Mouse (Mus musculus): ENCODE results near the gene Rpl37. TPM values are rescaled to one million over a fixed set of nuclear protein-coding genes. Genes with fewer than 3 reads are reported as not detected.
A peak's percentile ranks its signal among the peaks of the same experiment; 100 is the strongest.

Gene Rpl37
- polyA plus RNA-seq, 1 experiment from 2014 or later, result 702 TPM

GRCm38 (mm10) chr15:5142714-5143113, 26.3 kb downstream of the Rpl37 start:
- Histone ChIP-seq H3K36me3 (ENCODE audit: control insufficient read depth, insufficient read depth, low read length) (no peaks in the 10 kb centered on the region), H3K9me3 (ENCODE audit: control insufficient read depth, low read length) (no peaks in the 10 kb centered on the region), H3K4me3 (ENCODE audit: low read length) (no peak overlapping the region), H3K4me2 (replicated peaks; ENCODE audit: low read depth, low read length) (peak overlapping the region; percentile 75), H3K27ac (ENCODE audit: low read depth, low read length) (no peak overlapping the region), H3K27me3 (ENCODE audit: control insufficient read depth, insufficient read depth, low read length) (no peaks in the 10 kb centered on the region), H3K4me1 (ENCODE audit: control insufficient read depth, insufficient read depth, low read length) (peaks cover 13% of the 10 kb centered on the region), H3K9ac (ENCODE audit: low read depth, low read length) (no peak overlapping the region)
- ATAC-seq (ENCODE audit: low FRiP score, low TSS enrichment), result no peak
- 77% methylated on average over 5 of the region's 5 CpGs for WGBS

- no peaks in the 10 kb centered on the region for H3K36me3 ChIP-seq (ENCODE audit: control insufficient read depth, insufficient read depth, low read length)
- under 1% methylated on average over 59 of the region's 80 CpGs for WGBS
- no peaks in the 10 kb centered on the region for H3K27me3 ChIP-seq (ENCODE audit: control insufficient read depth, insufficient read depth, low read length)
- H3K9me3 ChIP-seq (ENCODE audit: control insufficient read depth, low read length), result no peaks in the 10 kb centered on the region
- peak within 1 kb of the TSS; percentile 87 for H3K27ac ChIP-seq (ENCODE audit: low read depth, low read length)
- peak within 1 kb of the TSS; percentile 91 for H3K4me3 ChIP-seq (ENCODE audit: low read length)
- peak within 1 kb of the TSS; percentile 75 for H3K4me2 ChIP-seq (replicated peaks; ENCODE audit: low read depth, low read length)
- ATAC-seq (ENCODE audit: low FRiP score, low TSS enrichment), result peak; percentile 92
- peaks cover 15% of the 10 kb centered on the region for H3K4me1 ChIP-seq (ENCODE audit: control insufficient read depth, insufficient read depth, low read length)
- peak within 1 kb of the TSS; percentile 88 for H3K9ac ChIP-seq (ENCODE audit: low read depth, low read length)
These were observed 27.0 kb downstream of the Rpl37 start, which contains the start of gene Prkaa1 for GRCm38 (mm10) chr15:5143361-5144020. Gene Prkaa1 (plus strand): TSS chr15:5143861.

GRCm38 (mm10) chr15:5144021-5144778, 27.8 kb downstream of the Rpl37 start:
- Histone ChIP-seq H3K9me3 (ENCODE audit: control insufficient read depth, low read length) (no peaks in the 10 kb centered on the region), H3K36me3 (ENCODE audit: control insufficient read depth, insufficient read depth, low read length) (no peaks in the 10 kb centered on the region), H3K4me3 (ENCODE audit: low read length) (peak overlapping the region; percentile 91), H3K4me2 (replicated peaks; ENCODE audit: low read depth, low read length) (peak overlapping the region; percentile 75), H3K27ac (ENCODE audit: low read depth, low read length) (peak overlapping the region; percentile 87), H3K9ac (ENCODE audit: low read depth, low read length) (peak overlapping the region; percentile 88), H3K27me3 (ENCODE audit: control insufficient read depth, insufficient read depth, low read length) (no peaks in the 10 kb centered on the region), H3K4me1 (ENCODE audit: control insufficient read depth, insufficient read depth, low read length) (peaks cover 22% of the 10 kb centered on the region)
- 3% methylated on average over 51 of the region's 61 CpGs for WGBS
- peak; percentile 93 for ATAC-seq (ENCODE audit: low FRiP score, low TSS enrichment)

GRCm38 (mm10) chr15:5145196-5145945, 28.9 kb downstream of the Rpl37 start:
- peaks cover 27% of the 10 kb centered on the region for H3K4me1 ChIP-seq (ENCODE audit: control insufficient read depth, insufficient read depth, low read length)
- no peak overlapping the region for H3K9ac ChIP-seq (ENCODE audit: low read depth, low read length)
- H3K27ac ChIP-seq (ENCODE audit: low read depth, low read length), result no peak overlapping the region
- no peaks in the 10 kb centered on the region for H3K9me3 ChIP-seq (ENCODE audit: control insufficient read depth, low read length)
- ATAC-seq (ENCODE audit: low FRiP score, low TSS enrichment), result no peak
- H3K36me3 ChIP-seq (ENCODE audit: control insufficient read depth, insufficient read depth, low read length), result no peaks in the 10 kb centered on the region
- H3K27me3 ChIP-seq (ENCODE audit: control insufficient read depth, insufficient read depth, low read length), result no peaks in the 10 kb centered on the region
- H3K4me3 ChIP-seq (ENCODE audit: low read length), result peak overlapping the region; percentile 91
- WGBS, result 30% methylated on average over 9 of the region's 9 CpGs
- peak overlapping the region; percentile 75 for H3K4me2 ChIP-seq (replicated peaks; ENCODE audit: low read depth, low read length)

GRCm38 (mm10) chr15:5149187-5149586, 32.7 kb downstream of the Rpl37 start:
- Histone ChIP-seq H3K9me3 (ENCODE audit: control insufficient read depth, low read length) (no peaks in the 10 kb centered on the region), H3K9ac (ENCODE audit: low read depth, low read length) (no peak overlapping the region), H3K4me2 (replicated peaks; ENCODE audit: low read depth, low read length) (no peak overlapping the region), H3K4me3 (ENCODE audit: low read length) (no peak overlapping the region), H3K4me1 (ENCODE audit: control insufficient read depth, insufficient read depth, low read length) (peaks cover 29% of the 10 kb centered on the region), H3K36me3 (ENCODE audit: control insufficient read depth, insufficient read depth, low read length) (no peaks in the 10 kb centered on the region), H3K27me3 (ENCODE audit: control insufficient read depth, insufficient read depth, low read length) (no peaks in the 10 kb centered on the region), H3K27ac (ENCODE audit: low read depth, low read length) (no peak overlapping the region)
- ATAC-seq (ENCODE audit: low FRiP score, low TSS enrichment), result no peak
- WGBS, result 44% methylated on average over 4 of the region's 4 CpGs

GRCm38 (mm10) chr15:5152171-5152570, 35.7 kb downstream of the Rpl37 start:
- Histone ChIP-seq H3K4me2 (replicated peaks; ENCODE audit: low read depth, low read length) (no peak overlapping the region), H3K27me3 (ENCODE audit: control insufficient read depth, insufficient read depth, low read length) (no peaks in the 10 kb centered on the region), H3K4me3 (ENCODE audit: low read length) (no peak overlapping the region), H3K27ac (ENCODE audit: low read depth, low read length) (no peak overlapping the region), H3K4me1 (ENCODE audit: control insufficient read depth, insufficient read depth, low read length) (peaks cover 29% of the 10 kb centered on the region), H3K36me3 (ENCODE audit: control insufficient read depth, insufficient read depth, low read length) (no peaks in the 10 kb centered on the region), H3K9ac (ENCODE audit: low read depth, low read length) (no peak overlapping the region), H3K9me3 (ENCODE audit: control insufficient read depth, low read length) (no peaks in the 10 kb centered on the region)
- ATAC-seq (ENCODE audit: low FRiP score, low TSS enrichment), result no peak
- 92% methylated on average over 6 of the region's 6 CpGs for WGBS

GRCm38 (mm10) chr15:5154621-5155020, 38.2 kb downstream of the Rpl37 start:
- Histone ChIP-seq H3K4me2 (replicated peaks; ENCODE audit: low read depth, low read length) (no peak overlapping the region), H3K4me1 (ENCODE audit: control insufficient read depth, insufficient read depth, low read length) (peaks cover 15% of the 10 kb centered on the region), H3K9ac (ENCODE audit: low read depth, low read length) (no peak overlapping the region), H3K27me3 (ENCODE audit: control insufficient read depth, insufficient read depth, low read length) (no peaks in the 10 kb centered on the region), H3K9me3 (ENCODE audit: control insufficient read depth, low read length) (no peaks in the 10 kb centered on the region), H3K36me3 (ENCODE audit: control insufficient read depth, insufficient read depth, low read length) (no peaks in the 10 kb centered on the region), H3K4me3 (ENCODE audit: low read length) (no peak overlapping the region), H3K27ac (ENCODE audit: low read depth, low read length) (no peak overlapping the region)
- no peak for ATAC-seq (ENCODE audit: low FRiP score, low TSS enrichment)
- WGBS, result 66% methylated on average over 9 of the region's 9 CpGs

- H3K4me2 ChIP-seq (replicated peaks; ENCODE audit: low read depth, low read length), result no peak overlapping the region
- WGBS, result 65% methylated on average over 5 of the region's 5 CpGs
- H3K36me3 ChIP-seq (ENCODE audit: control insufficient read depth, insufficient read depth, low read length), result no peaks in the 10 kb centered on the region
- H3K27ac ChIP-seq (ENCODE audit: low read depth, low read length), result no peak overlapping the region
- no peaks in the 10 kb centered on the region for H3K9me3 ChIP-seq (ENCODE audit: control insufficient read depth, low read length)
- peaks cover 15% of the 10 kb centered on the region; the same call in 1 of the 2 replicates for H3K4me1 ChIP-seq (ENCODE audit: control insufficient read depth, insufficient read depth, low read length)
- peak; percentile 37; the same call in 1 of the 2 replicates for ATAC-seq (ENCODE audit: low FRiP score, low TSS enrichment)
- no peak overlapping the region for H3K4me3 ChIP-seq (ENCODE audit: low read length)
- no peaks in the 10 kb centered on the region for H3K27me3 ChIP-seq (ENCODE audit: control insufficient read depth, insufficient read depth, low read length)
- no peak overlapping the region for H3K9ac ChIP-seq (ENCODE audit: low read depth, low read length)
These were observed 38.6 kb downstream of the Rpl37 start for GRCm38 (mm10) chr15:5155093-5155492.
